Mouse (Mus musculus) lung, embryonic 15.5 days (tissue): ENCODE results near the gene Ints11. TPM values are rescaled to one million over a fixed set of nuclear protein-coding genes. Genes with fewer than 3 reads are reported as not detected.

Experiments
- ATAC-seq: fragments of 200-750 bp; cut with Nextera tagmentation; 2 replicates; pipeline ENCODE4 v1.8.0; 2017; ENCODE audit warnings: moderate number of reproducible peaks, borderline replicate concordance; ENCODE audit not compliant: low FRiP score, low TSS enrichment; ENCODE audit errors: extremely low read depth
- H3K27ac ChIP-seq: fragments of 300-500 bp; sonication (generic); 2 replicates; pipeline ENCODE4 v1.5.1; 2015; ENCODE audit warnings: moderate library complexity, mild to moderate bottlenecking, inconsistent platforms
- H3K27me3 ChIP-seq: fragments of 300-500 bp; sonication (generic); 2 replicates; pipeline ENCODE4 v1.6.1; 2015; ENCODE audit warnings: inconsistent platforms
- H3K36me3 ChIP-seq: fragments of 300-500 bp; sonication (generic); 2 replicates; pipeline ENCODE4 v1.6.1; 2015; ENCODE audit warnings: inconsistent platforms
- H3K4me1 ChIP-seq: fragments of 300-500 bp; sonication (generic); 2 replicates; pipeline ENCODE4 v1.6.1; 2015; ENCODE audit warnings: inconsistent platforms
- H3K4me2 ChIP-seq: fragments of 300-500 bp; sonication (generic); 2 replicates; pipeline ENCODE4 v1.6.1; 2015; ENCODE audit warnings: inconsistent platforms, mild to moderate bottlenecking, moderate library complexity
- H3K4me3 ChIP-seq: fragments of 300-500 bp; sonication (generic); 2 replicates; pipeline ENCODE4 v1.5.1; 2015; ENCODE audit warnings: mild to moderate bottlenecking, inconsistent platforms
- H3K9ac ChIP-seq: fragments of 300-500 bp; sonication (generic); 2 replicates; pipeline ENCODE4 v1.6.1; 2015; ENCODE audit warnings: inconsistent platforms
- H3K9me3 ChIP-seq: fragments of 300-500 bp; sonication (generic); 2 replicates; pipeline ENCODE4 v1.6.1; 2016; ENCODE audit warnings: inconsistent platforms
- WGBS: fragments of 180-500 bp; shearing (Covaris S2); methylation state at CpG from one replicate; pipeline ENCODE4 v1.1.7; 2015; 5-methylcytosine and 5-hydroxymethylcytosine counted together
- polyA plus RNA-seq: library from polyadenylated mRNA; unstranded; fragments of >200 nt; fragmentation: Nextera tagmentation; extraction: Ambion mirVana; gene quantifications from 2 replicates; pipeline ENCODE4 v1.2.1, GENCODE M21; 2015

Ints11 gene
- polyA plus RNA-seq, 1 experiment from 2014 or later, result 77.7 TPM

GRCm38 (mm10) chr4:155849792-155850451 lies 19.4 kb upstream of the Ints11 start:
- WGBS, result 92% methylated on average over 3 of the region's 3 CpGs
- no peaks in the 10 kb centered on the region for H3K27me3 ChIP-seq
- no peak overlapping the region for H3K9ac ChIP-seq

GRCm38 (mm10) chr4:155851368-155851767 lies 18.0 kb upstream of the Ints11 start:
- 94% methylated on average over 3 of the region's 3 CpGs for WGBS
- Histone ChIP-seq H3K27me3 (no peaks in the 10 kb centered on the region), H3K27ac (no peak overlapping the region), H3K9me3 (no peaks in the 10 kb centered on the region), H3K36me3 (peaks cover 24% of the 10 kb centered on the region), H3K4me2 (no peak overlapping the region), H3K9ac (no peak overlapping the region), H3K4me3 (no peak overlapping the region), H3K4me1 (peaks cover 30% of the 10 kb centered on the region)
- no peak for ATAC-seq

More at GRCm38 (mm10) chr4:155849792-155850451, 19.4 kb upstream of the Ints11 start:
- H3K36me3 ChIP-seq, result peaks cover 10% of the 10 kb centered on the region; the same call in 1 of the 2 replicates
- H3K4me3 ChIP-seq, result no peak overlapping the region
- H3K4me2 ChIP-seq, result no peak overlapping the region
- ATAC-seq, result no peak
- H3K27ac ChIP-seq, result no peak overlapping the region
- no peaks in the 10 kb centered on the region for H3K9me3 ChIP-seq
- peaks cover 32% of the 10 kb centered on the region for H3K4me1 ChIP-seq

- Histone ChIP-seq H3K4me1 (peaks cover 24% of the 10 kb centered on the region), H3K9me3 (no peaks in the 10 kb centered on the region), H3K27me3 (no peaks in the 10 kb centered on the region), H3K9ac (no peak overlapping the region), H3K4me3 (no peak overlapping the region), H3K4me2 (no peak overlapping the region), H3K36me3 (peaks cover 28% of the 10 kb centered on the region), H3K27ac (no peak overlapping the region)
- 69% methylated on average over 2 of the region's 2 CpGs for WGBS
- no peak for ATAC-seq
Observed at GRCm38 (mm10) chr4:155851951-155852411, 17.4 kb upstream of the Ints11 start.

- Histone ChIP-seq H3K9ac (no peak overlapping the region), H3K9me3 (no peaks in the 10 kb centered on the region), H3K4me2 (no peak overlapping the region), H3K27ac (no peak overlapping the region), H3K4me3 (no peak overlapping the region), H3K4me1 (peaks cover 18% of the 10 kb centered on the region), H3K27me3 (no peaks in the 10 kb centered on the region), H3K36me3 (peaks cover 32% of the 10 kb centered on the region)
- ATAC-seq, result no peak
- WGBS, result 91% methylated on average over 9 of the region's 9 CpGs
Observed at GRCm38 (mm10) chr4:155853421-155853820, 15.9 kb upstream of the Ints11 start.

- WGBS, result 94% methylated on average over 12 of the region's 12 CpGs
- Histone ChIP-seq H3K4me2 (no peak overlapping the region), H3K27ac (no peak overlapping the region), H3K4me3 (no peak overlapping the region), H3K4me1 (0 out of 2 replicates have a peak, but pooled peaks cover 4% of the 10 kb centered on the region), H3K36me3 (peaks cover 38% of the 10 kb centered on the region), H3K27me3 (no peaks in the 10 kb centered on the region), H3K9me3 (no peaks in the 10 kb centered on the region), H3K9ac (no peak overlapping the region)
- ATAC-seq, result no peak
Observed at GRCm38 (mm10) chr4:155854991-155855390, 14.4 kb upstream of the Ints11 start.

- H3K27ac ChIP-seq, result no peak overlapping the region
- peaks cover 40% of the 10 kb centered on the region for H3K36me3 ChIP-seq
- H3K4me2 ChIP-seq, result no peak overlapping the region
- no peak for ATAC-seq
- H3K4me3 ChIP-seq, result no peak overlapping the region
- no peaks in the 10 kb centered on the region for H3K4me1 ChIP-seq
- H3K27me3 ChIP-seq, result no peaks in the 10 kb centered on the region
- no peak overlapping the region for H3K9ac ChIP-seq
- WGBS, result 87% methylated on average over 12 of the region's 12 CpGs
- H3K9me3 ChIP-seq, result no peaks in the 10 kb centered on the region
Observed at GRCm38 (mm10) chr4:155856071-155856470, 13.3 kb upstream of the Ints11 start.

- ATAC-seq, result no peak
- no peaks in the 10 kb centered on the region for H3K9me3 ChIP-seq
- no peak overlapping the region for H3K4me2 ChIP-seq
- H3K4me3 ChIP-seq, result no peak overlapping the region
- no peaks in the 10 kb centered on the region for H3K27me3 ChIP-seq
- H3K27ac ChIP-seq, result no peak overlapping the region
- no peak overlapping the region for H3K9ac ChIP-seq
- no peaks in the 10 kb centered on the region for H3K4me1 ChIP-seq
- H3K36me3 ChIP-seq, result peaks cover 40% of the 10 kb centered on the region
- WGBS, result 63% methylated on average over 3 of the region's 3 CpGs
Observed at GRCm38 (mm10) chr4:155856881-155857280, 12.5 kb upstream of the Ints11 start.

GRCm38 (mm10) chr4:155859318-155859717 lies 10.0 kb upstream of the Ints11 start:
- Histone ChIP-seq H3K4me1 (no peaks in the 10 kb centered on the region), H3K9ac (no peak overlapping the region), H3K4me2 (no peak overlapping the region), H3K27me3 (no peaks in the 10 kb centered on the region), H3K36me3 (peaks cover 38% of the 10 kb centered on the region), H3K4me3 (no peak overlapping the region), H3K27ac (no peak overlapping the region), H3K9me3 (no peaks in the 10 kb centered on the region)
- no peak for ATAC-seq
- 13% methylated on average over 13 of the region's 13 CpGs for WGBS

GRCm38 (mm10) chr4:155861787-155862186 lies 7.6 kb upstream of the Ints11 start:
- no peaks in the 10 kb centered on the region for H3K9me3 ChIP-seq
- no peaks in the 10 kb centered on the region for H3K4me1 ChIP-seq
- H3K4me2 ChIP-seq, result no peak overlapping the region
- H3K27me3 ChIP-seq, result no peaks in the 10 kb centered on the region
- 87% methylated on average over 7 of the region's 7 CpGs for WGBS
- H3K36me3 ChIP-seq, result peaks cover 34% of the 10 kb centered on the region
- H3K27ac ChIP-seq, result no peak overlapping the region
- H3K4me3 ChIP-seq, result no peak overlapping the region
- no peak for ATAC-seq
- no peak overlapping the region for H3K9ac ChIP-seq

- no peak for ATAC-seq
- Histone ChIP-seq H3K27ac (no peak within 1 kb of the TSS), H3K4me3 (no peak within 1 kb of the TSS), H3K36me3 (peaks cover 33% of the 10 kb centered on the region), H3K9me3 (no peaks in the 10 kb centered on the region), H3K9ac (no peak within 1 kb of the TSS), H3K4me1 (peaks cover under 1% of the 10 kb centered on the region; the same call in 1 of the 2 replicates), H3K27me3 (no peaks in the 10 kb centered on the region), H3K4me2 (no peak within 1 kb of the TSS)
- WGBS, result 75% methylated on average over 5 of the region's 5 CpGs
Observed at GRCm38 (mm10) chr4:155863001-155863400, 6.3 kb upstream of the Ints11 start, which contains the start of gene Tas1r3. Gene Tas1r3, minus strand, starts transcription at chr4:155863362.

GRCm38 (mm10) chr4:155868614-155869298 lies 590 bp upstream of the Ints11 start:
- ATAC-seq, result peak; percentile 44
- Histone ChIP-seq H3K9me3 (no peaks in the 10 kb centered on the region), H3K36me3 (peaks cover 32% of the 10 kb centered on the region), H3K4me3 (peak overlapping the region; percentile 68), H3K4me2 (peak overlapping the region; percentile 86), H3K9ac (peak overlapping the region; percentile 69), H3K27ac (0 out of 2 replicates have a peak overlapping the region, but pooled peaks have one; percentile 24), H3K27me3 (no peaks in the 10 kb centered on the region), H3K4me1 (peaks cover 26% of the 10 kb centered on the region)
- WGBS, result 8% methylated on average over 22 of the region's 22 CpGs

- no peak for ATAC-seq
- 82% methylated on average over 7 of the region's 7 CpGs for WGBS
- Histone ChIP-seq H3K4me1 (peaks cover 26% of the 10 kb centered on the region), H3K27me3 (no peaks in the 10 kb centered on the region), H3K4me2 (no peak overlapping the region), H3K9me3 (no peaks in the 10 kb centered on the region), H3K27ac (no peak overlapping the region), H3K9ac (no peak overlapping the region), H3K36me3 (peaks cover 39% of the 10 kb centered on the region), H3K4me3 (no peak overlapping the region)
Observed at GRCm38 (mm10) chr4:155871404-155871803, 2.1 kb downstream of the Ints11 start.
